Mouse (Mus musculus): Measurements from ENCODE around the gene Cemip2.

DNA sequence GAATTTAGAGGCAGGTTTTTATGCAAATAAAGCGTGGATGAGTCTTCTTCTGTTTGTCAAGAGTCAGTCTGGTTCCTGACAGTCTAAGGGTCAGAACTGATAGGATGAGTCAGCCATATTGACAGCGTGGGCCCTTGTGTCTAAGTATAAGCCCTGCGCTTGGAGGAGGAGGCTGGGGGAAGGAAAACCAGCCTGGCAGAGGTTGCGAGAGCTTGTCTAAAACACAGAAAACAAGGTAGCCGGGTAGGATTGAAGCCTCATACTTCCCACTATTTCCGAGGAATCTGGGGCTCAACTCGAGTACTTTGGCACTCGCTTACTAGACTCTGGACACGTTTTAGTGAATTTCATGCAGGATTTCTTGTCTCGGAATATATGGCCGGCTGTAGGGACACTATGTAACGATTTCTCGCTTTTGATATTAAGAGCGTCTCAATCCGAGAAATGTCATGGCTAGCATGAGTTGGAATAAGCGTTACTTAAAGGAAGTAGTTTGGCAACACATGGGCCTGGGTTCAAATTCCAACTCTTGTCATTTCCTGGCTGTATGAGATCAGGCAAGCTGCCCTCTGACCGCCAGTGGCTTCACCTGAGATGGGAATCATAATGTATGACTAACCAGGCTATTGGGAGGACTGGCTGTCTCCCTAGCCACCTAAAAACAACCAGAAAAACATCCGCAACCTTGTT lies 39.4 kb upstream of the Cemip2 start:
- TF ChIP-seq CTCF (IDR thresholded peaks at IDR 0.05; ENCODE audit: low read depth, low read length), result no peak
- TF ChIP-seq TAL1 (conservative IDR thresholded peaks at IDR 0.05; ENCODE audit: low read depth, low read length), result no peak
- no peak for TF ChIP-seq POLR2AphosphoS5 (IDR thresholded peaks at IDR 0.05; ENCODE audit: insufficient replicate concordance, low read depth, low read length)
